Mouse (Mus musculus) bone marrow, adult 2 months (tissue): ENCODE measurements around the gene Wwp2.

ENCODE experiments used
- CTCF ChIP-seq: fragments of 200-500 bp; IDR thresholded peaks from 2 replicates; pipeline ENCODE4 v1.5.1; 2011; ENCODE audit warnings: low read length, control low read depth; ENCODE audit not compliant: control insufficient read depth, insufficient read depth
- POLR2A ChIP-seq: fragments of 200-500 bp; IDR thresholded peaks from 2 replicates; pipeline ENCODE4 v1.6.1; 2011; ENCODE audit warnings: low read depth, mild to moderate bottlenecking, control low read depth, low read length, borderline replicate concordance; ENCODE audit not compliant: control insufficient read depth

DNA sequence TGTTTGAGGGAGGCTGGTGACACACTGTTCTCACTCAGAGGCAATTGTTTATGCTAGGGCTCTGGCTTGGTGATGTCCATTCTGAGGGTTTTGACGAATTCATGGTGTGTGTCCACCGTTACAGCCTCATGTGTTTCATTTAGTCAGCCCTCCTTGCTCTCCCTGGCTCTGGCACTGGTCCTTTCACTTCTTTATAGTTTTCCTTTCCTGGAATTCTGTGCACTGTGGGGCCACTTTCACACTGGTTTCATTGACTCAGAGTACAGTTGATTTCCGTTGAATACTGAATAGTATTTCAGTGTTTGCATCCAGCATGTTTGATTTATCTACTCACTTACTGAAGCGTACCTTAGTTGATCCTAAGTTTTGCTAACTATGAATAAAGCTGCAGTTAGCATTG lies 55.0 kb downstream of the Wwp2 start:
- TF ChIP-seq POLR2A (no peak), CTCF (no peak)
